Mouse (Mus musculus): ENCODE measurements around the gene Ndufb4. TPM values are rescaled to one million over a fixed set of nuclear protein-coding genes. Genes with fewer than 3 reads are reported as not detected.

The Ndufb4 gene
- polyA plus RNA-seq, 1 experiment: 63.7 TPM

DNA sequence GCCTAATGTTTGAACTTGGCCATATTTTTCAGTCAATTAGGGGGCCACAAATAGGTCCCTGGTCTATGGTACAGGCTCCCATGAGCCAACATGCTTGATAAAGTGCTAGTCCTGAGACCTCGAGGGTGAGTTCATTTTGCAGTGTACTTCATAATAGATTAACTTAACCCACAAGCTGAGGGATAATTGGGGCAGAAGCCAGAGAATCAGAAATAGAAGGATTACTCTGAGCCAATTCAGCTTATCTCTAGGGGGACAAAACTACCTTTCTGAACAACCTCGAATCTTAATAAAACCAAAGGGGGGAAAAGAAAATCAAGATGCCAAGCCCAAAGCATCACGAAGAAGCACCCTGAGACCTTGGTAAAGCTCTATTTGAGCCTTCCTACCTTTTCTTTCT is 31.9 kb downstream of the Ndufb4 start:
- Histone ChIP-seq H3K4me3 (ENCODE audit: insufficient read depth, low read length) (no peak overlapping the region), H3K27ac (ENCODE audit: insufficient read depth, low read depth, low read length) (no peak overlapping the region), H3K4me1 (ENCODE audit: control insufficient read depth, insufficient read depth, low read length) (no peaks in the 10 kb centered on the region)
- no peak for TF ChIP-seq CTCF (IDR thresholded peaks at IDR 0.05; ENCODE audit: low read depth, low read length)
- TF ChIP-seq POLR2A (IDR thresholded peaks at IDR 0.05; ENCODE audit: borderline replicate concordance, low read depth, low read length): no peak

DNA sequence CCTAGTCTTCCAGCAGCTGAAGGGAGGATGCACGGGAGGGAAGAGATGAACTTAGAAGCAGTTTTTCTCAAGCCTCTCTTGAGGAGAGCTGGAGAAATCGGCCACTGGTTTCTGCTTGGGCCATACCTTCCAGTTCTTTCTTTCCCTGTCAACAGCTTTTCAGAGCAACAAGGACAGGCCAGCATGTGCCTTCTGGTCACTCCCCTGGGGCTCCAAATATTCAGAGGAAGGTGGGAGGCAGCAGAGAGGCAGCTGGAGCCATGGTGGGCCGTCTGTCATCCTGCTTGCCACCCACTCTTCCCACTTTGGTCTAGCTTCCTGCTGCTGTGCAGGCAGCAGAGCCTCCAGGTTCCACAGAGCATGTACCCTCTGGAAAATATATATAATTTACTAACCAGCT is 36.6 kb downstream of the Ndufb4 start:
- TF ChIP-seq POLR2A (IDR thresholded peaks at IDR 0.05; ENCODE audit: borderline replicate concordance, low read depth, low read length) (no peak), CTCF (IDR thresholded peaks at IDR 0.05; ENCODE audit: low read depth, low read length) (no peak)
- H3K4me3 ChIP-seq (ENCODE audit: insufficient read depth, low read length): no peak overlapping the region
- no peak overlapping the region for H3K27ac ChIP-seq (ENCODE audit: insufficient read depth, low read depth, low read length)
- H3K4me1 ChIP-seq (ENCODE audit: control insufficient read depth, insufficient read depth, low read length): no peaks in the 10 kb centered on the region

DNA sequence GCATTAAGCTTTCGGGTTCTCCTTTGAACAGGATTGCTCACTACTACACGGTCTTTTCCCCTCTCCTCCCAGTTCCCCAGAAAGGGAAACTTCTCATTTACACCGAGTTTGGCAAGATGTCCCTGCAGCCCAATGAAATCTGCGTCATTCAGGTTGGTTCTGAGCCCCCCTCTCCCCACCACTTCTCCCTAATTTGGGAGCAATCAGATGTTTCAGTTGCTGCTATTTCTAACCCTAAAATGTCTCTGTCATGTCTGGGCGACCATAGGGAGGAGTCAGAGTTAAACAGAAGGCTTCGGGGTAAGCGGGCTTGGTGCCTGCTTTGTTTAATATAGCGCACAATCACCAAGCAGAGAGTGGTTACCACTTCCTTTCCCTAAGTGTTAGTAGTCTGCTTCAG is 38.1 kb downstream of the Ndufb4 start:
- H3K27ac ChIP-seq (ENCODE audit: insufficient read depth, low read depth, low read length): no peak overlapping the region
- TF ChIP-seq CTCF (IDR thresholded peaks at IDR 0.05; ENCODE audit: low read depth, low read length) (no peak), POLR2A (IDR thresholded peaks at IDR 0.05; ENCODE audit: borderline replicate concordance, low read depth, low read length) (no peak)
- H3K4me3 ChIP-seq (ENCODE audit: insufficient read depth, low read length): no peak overlapping the region
- no peaks in the 10 kb centered on the region for H3K4me1 ChIP-seq (ENCODE audit: control insufficient read depth, insufficient read depth, low read length)

DNA sequence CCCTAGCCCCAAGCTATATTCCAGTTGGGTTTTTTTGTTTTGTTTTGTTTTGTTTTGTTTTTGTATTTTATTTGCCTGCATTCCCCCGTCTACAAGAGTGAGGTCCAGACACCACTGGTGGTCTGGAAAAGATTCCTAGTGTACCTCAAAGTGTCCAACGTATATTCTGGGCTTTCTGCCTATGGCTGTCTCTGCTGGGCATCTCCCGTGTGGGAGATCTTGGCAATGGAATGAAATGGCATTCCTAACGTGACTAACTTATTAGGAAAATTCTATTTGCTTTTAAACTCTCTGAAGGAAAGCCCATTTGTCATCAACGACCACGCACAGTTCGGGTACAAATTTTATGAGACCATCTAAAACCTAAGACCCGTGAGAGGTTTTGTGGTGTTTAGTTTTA is 38.8 kb downstream of the Ndufb4 start:
- Histone ChIP-seq H3K27ac (ENCODE audit: insufficient read depth, low read depth, low read length) (no peak overlapping the region), H3K4me1 (ENCODE audit: control insufficient read depth, insufficient read depth, low read length) (no peaks in the 10 kb centered on the region), H3K4me3 (ENCODE audit: insufficient read depth, low read length) (no peak overlapping the region)
- no peak for TF ChIP-seq CTCF (IDR thresholded peaks at IDR 0.05; ENCODE audit: low read depth, low read length)
- TF ChIP-seq POLR2A (IDR thresholded peaks at IDR 0.05; ENCODE audit: borderline replicate concordance, low read depth, low read length): no peak

DNA sequence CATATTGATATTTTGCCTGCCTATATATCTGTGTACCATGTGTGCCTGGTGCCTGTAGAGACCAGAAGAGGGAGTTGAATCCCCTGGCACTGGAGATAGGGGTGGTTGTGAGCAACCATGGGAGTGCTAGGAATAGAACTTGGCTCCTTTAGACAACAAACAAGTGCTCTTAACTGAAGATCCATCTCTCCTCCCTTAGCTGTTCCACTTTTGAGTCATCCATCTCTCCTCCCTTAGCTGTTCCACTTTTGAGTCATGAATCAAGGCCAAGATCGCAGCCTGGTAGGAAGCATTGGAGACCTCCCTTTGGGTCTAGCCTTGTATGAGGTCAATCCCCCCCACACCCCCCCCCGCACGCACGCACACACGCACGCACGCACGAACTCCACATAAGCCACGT is 39.7 kb downstream of the Ndufb4 start:
- no peak for TF ChIP-seq POLR2A (IDR thresholded peaks at IDR 0.05; ENCODE audit: borderline replicate concordance, low read depth, low read length)
- no peak for TF ChIP-seq CTCF (IDR thresholded peaks at IDR 0.05; ENCODE audit: low read depth, low read length)
- H3K4me3 ChIP-seq (ENCODE audit: insufficient read depth, low read length): no peak overlapping the region
- no peaks in the 10 kb centered on the region for H3K4me1 ChIP-seq (ENCODE audit: control insufficient read depth, insufficient read depth, low read length)
- H3K27ac ChIP-seq (ENCODE audit: insufficient read depth, low read depth, low read length): no peak overlapping the region

DNA sequence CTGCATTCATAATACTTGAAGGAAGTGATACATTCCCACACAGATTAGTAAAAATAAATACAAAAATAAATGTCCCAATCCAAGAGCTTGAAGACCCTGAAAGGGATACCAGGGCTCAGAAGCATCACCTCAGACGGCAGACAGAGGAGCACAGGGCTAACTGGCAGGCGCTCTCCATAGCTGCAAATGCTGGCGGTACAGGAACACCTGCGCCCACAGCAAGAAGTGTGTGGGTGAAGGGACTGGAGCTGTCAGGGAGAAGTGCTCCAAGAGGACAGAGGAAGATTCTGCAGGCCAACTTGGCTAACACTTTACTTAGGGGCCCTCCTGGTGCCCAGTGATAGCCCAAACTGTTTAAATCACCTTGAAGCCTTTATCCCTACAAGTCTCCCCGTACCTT is 42.2 kb downstream of the Ndufb4 start:
- Histone ChIP-seq H3K4me1 (ENCODE audit: control insufficient read depth, insufficient read depth, low read length) (no peaks in the 10 kb centered on the region), H3K27ac (ENCODE audit: insufficient read depth, low read depth, low read length) (no peak overlapping the region), H3K4me3 (ENCODE audit: insufficient read depth, low read length) (no peak overlapping the region)
- TF ChIP-seq CTCF (IDR thresholded peaks at IDR 0.05; ENCODE audit: low read depth, low read length) (no peak), POLR2A (IDR thresholded peaks at IDR 0.05; ENCODE audit: borderline replicate concordance, low read depth, low read length) (no peak)

DNA sequence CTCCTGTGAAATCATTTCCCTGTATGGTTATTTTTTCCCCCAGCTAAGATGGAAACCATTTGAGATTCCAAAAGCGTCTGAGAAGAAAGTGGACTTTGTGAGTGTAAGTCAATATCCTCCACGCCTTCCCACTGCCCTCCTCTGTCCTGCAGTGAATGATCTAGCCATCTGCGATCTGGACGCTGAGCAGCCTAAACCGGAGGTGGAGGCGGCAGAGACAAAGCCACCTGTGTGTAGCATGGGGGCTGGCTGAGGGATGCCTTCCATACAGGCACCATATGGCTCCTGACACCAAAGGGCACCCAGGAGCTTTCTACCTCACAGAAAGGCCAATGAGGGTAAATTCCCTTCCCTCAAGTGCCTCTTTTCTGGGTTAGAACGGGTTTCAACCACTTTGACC is 43.2 kb downstream of the Ndufb4 start:
- no peak overlapping the region for H3K4me3 ChIP-seq (ENCODE audit: insufficient read depth, low read length)
- H3K4me1 ChIP-seq (ENCODE audit: control insufficient read depth, insufficient read depth, low read length): no peaks in the 10 kb centered on the region
- H3K27ac ChIP-seq (ENCODE audit: insufficient read depth, low read depth, low read length): no peak overlapping the region
- TF ChIP-seq POLR2A (IDR thresholded peaks at IDR 0.05; ENCODE audit: borderline replicate concordance, low read depth, low read length) (no peak), CTCF (IDR thresholded peaks at IDR 0.05; ENCODE audit: low read depth, low read length) (no peak)

DNA sequence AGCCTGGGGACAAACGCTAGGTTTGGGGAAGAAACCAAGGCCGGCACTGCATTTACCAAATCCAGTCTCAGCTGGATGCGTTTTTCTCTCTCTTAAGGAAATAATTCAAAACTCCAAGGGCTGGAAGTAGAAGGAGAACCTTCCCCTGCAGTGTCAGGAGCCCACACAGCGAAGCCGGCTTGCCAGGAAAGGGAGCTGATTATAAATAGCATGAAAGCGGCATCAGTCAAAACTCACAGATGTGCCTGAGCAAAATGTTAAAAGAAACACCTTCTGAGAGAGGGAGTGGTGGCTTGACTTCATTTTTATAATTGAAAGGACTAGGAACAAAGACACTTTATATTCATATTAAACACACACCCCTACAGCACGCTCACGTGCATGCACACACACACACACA is 43.9 kb downstream of the Ndufb4 start:
- Histone ChIP-seq H3K27ac (ENCODE audit: insufficient read depth, low read depth, low read length) (no peak overlapping the region), H3K4me3 (ENCODE audit: insufficient read depth, low read length) (no peak overlapping the region), H3K4me1 (ENCODE audit: control insufficient read depth, insufficient read depth, low read length) (no peaks in the 10 kb centered on the region)
- TF ChIP-seq POLR2A (IDR thresholded peaks at IDR 0.05; ENCODE audit: borderline replicate concordance, low read depth, low read length) (no peak), CTCF (IDR thresholded peaks at IDR 0.05; ENCODE audit: low read depth, low read length) (no peak)

DNA sequence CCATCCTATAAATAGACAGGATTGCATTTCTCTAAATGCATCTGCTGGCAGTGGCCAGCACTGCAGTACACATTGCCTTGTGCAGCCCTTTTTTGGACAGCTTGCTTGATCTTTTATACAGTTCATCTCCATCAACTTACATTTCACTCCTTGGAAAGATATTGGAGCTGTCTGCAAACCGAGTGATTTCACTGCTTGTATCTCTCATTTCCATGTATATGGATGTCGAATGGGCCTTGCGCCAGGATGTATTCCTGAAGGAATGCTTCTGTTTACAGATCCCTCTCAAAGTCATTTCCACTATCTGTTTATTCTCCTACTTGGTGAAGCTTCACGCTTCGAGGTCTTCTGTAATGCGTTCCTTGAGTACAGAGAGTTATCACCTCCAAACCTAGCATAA is 50.0 kb downstream of the Ndufb4 start:
- no peaks in the 10 kb centered on the region for H3K4me1 ChIP-seq (ENCODE audit: control insufficient read depth, insufficient read depth, low read length)
- no peak overlapping the region for H3K4me3 ChIP-seq (ENCODE audit: insufficient read depth, low read length)
- no peak overlapping the region for H3K27ac ChIP-seq (ENCODE audit: insufficient read depth, low read depth, low read length)
- TF ChIP-seq CTCF (IDR thresholded peaks at IDR 0.05; ENCODE audit: low read depth, low read length) (no peak), POLR2A (IDR thresholded peaks at IDR 0.05; ENCODE audit: borderline replicate concordance, low read depth, low read length) (no peak)

DNA sequence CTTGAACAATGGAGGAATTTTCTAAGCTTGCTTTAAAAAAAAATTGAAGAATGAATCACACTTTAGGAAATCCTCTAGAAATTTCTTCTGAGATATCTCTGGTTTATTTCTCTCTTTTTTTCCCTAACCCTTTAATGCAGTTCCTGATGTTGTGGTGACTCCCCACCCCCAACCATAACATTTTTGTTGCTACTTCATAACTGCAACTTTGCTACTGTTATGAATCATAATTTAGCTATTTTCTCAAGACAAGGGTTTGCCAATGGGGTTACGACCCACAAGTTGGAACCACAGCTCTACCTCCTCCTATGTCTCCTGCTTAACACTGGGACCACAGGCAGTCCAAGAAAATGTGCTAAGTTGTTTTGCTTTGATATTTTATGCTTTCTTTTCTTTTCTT is 50.8 kb downstream of the Ndufb4 start:
- H3K4me3 ChIP-seq (ENCODE audit: insufficient read depth, low read length): no peak overlapping the region
- no peaks in the 10 kb centered on the region for H3K4me1 ChIP-seq (ENCODE audit: control insufficient read depth, insufficient read depth, low read length)
- no peak overlapping the region for H3K27ac ChIP-seq (ENCODE audit: insufficient read depth, low read depth, low read length)
- no peak for TF ChIP-seq POLR2A (IDR thresholded peaks at IDR 0.05; ENCODE audit: borderline replicate concordance, low read depth, low read length)
- no peak for TF ChIP-seq CTCF (IDR thresholded peaks at IDR 0.05; ENCODE audit: low read depth, low read length)

DNA sequence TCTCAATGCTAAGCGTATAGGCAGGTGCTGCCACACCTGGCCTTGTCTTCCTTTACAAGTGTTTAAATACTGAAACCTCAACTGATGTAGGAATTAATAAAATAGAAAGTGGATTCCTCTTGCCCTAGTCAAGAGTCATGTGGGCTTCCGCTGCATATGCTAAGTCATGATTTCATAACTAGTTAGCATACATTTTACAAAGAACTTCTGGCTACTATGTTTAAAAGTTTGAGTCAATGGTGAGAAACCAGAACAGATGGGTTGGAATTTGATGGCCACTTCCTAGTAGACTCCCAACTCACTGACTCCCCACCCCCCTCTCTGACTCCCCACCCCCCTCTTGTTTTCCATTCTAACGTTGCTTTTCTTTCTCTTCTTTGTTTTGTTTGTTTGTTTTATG is 54.9 kb downstream of the Ndufb4 start:
- TF ChIP-seq POLR2A (IDR thresholded peaks at IDR 0.05; ENCODE audit: borderline replicate concordance, low read depth, low read length) (no peak), CTCF (IDR thresholded peaks at IDR 0.05; ENCODE audit: low read depth, low read length) (no peak)
- Histone ChIP-seq H3K4me3 (ENCODE audit: insufficient read depth, low read length) (no peak overlapping the region), H3K4me1 (ENCODE audit: control insufficient read depth, insufficient read depth, low read length) (no peaks in the 10 kb centered on the region), H3K27ac (ENCODE audit: insufficient read depth, low read depth, low read length) (no peak overlapping the region)

All from bone marrow macrophage, adult 2 months (primary cell).